Mouse (Mus musculus): ENCODE data around the gene Rad51b. TPM values are rescaled to one million over a fixed set of nuclear protein-coding genes. Genes with fewer than 3 reads are reported as not detected.

The Rad51b gene
- polyA plus RNA-seq, 1 experiment from 2014 or later = 4.7 TPM

DNA sequence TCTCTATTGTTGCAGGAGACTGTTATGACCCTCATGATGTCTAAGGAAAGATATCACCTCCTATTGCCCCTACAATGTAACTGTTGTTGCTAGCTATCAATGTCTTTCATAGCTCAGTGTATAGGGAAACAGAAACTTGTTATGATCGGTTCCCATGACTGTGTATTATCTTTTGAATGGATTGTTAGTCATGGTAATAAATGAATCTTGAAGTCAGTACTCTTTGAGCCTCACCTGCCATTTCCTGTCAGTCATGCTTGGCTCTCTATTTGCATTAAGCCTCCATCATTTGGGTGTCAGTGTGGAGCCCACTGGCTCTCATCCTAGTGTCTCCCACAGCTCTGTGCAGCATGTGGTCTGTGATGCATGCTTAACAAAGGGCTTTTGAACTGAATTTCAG, 326.2 kb downstream of the Rad51b start:
- no peak overlapping the region for H3K27ac ChIP-seq (ENCODE audit: low read depth, low read length)
- H3K4me3 ChIP-seq (ENCODE audit: low read depth, low read length) = no peak overlapping the region
- no peaks in the 10 kb centered on the region for H3K36me3 ChIP-seq (ENCODE audit: control insufficient read depth, insufficient read depth, low read length)
- DNase-seq (ENCODE audit: low spot score) (no peak), ATAC-seq (ENCODE audit: insufficient read depth, low FRiP score, low TSS enrichment) (no peak)
- no peak overlapping the region for H3K9ac ChIP-seq (ENCODE audit: low read length)
- H3K4me2 ChIP-seq (ENCODE audit: low read depth) = no peak overlapping the region
- 79% methylated on average over 1 of the region's 1 CpGs for WGBS
- no peaks in the 10 kb centered on the region for H3K9me3 ChIP-seq (ENCODE audit: control insufficient read depth, low read length)
- peaks cover 3% of the 10 kb centered on the region; the same call in 1 of the 2 replicates for H3K4me1 ChIP-seq (ENCODE audit: control insufficient read depth, insufficient read depth, low read length)
- H3K27me3 ChIP-seq (ENCODE audit: control insufficient read depth, insufficient read depth, low read length) = no peaks in the 10 kb centered on the region

DNA sequence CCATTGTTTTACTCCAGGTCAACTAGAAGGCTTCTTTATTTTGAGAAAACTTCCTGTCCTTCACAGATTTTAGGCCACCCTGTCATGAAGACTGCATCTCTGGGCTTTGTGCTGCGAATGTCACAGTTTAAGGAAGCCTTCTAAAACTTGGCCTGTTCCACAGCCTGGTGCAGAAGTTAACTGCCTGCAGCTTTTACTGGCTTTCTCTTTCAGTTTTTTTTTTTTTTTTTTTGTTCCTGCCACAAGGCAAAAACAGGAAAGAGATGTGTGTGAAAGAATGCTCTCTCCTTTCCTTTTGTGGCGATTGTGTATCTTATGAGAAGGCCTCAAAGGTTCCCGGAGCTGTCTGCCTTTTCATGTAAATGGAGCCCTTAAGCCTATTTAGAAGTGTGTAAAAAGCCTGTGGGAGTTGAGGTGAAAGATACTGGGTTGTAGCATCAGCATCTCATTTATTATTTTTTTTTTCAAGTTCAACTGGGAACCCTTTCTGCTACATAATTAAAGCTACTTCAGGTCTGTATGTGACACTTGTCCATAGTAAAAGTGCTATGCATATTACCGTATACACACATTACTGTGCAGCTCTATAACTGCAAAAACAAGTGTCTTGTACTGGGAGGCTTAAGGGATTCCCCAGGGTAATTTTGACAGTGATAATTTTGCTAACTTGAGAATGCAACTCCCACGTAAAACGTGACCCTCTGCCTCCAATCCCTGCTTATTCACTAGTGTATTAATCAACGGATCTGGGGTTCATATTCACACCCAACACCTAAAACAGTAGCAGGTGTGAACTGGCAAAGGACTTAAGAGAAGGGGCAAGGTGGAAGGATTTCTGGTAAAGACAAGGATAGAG, 328.8 kb downstream of the Rad51b start:
- Histone ChIP-seq H3K4me2 (ENCODE audit: low read depth) (no peak overlapping the region), H3K9me3 (ENCODE audit: control insufficient read depth, low read length) (no peaks in the 10 kb centered on the region), H3K27me3 (ENCODE audit: control insufficient read depth, insufficient read depth, low read length) (no peaks in the 10 kb centered on the region), H3K9ac (ENCODE audit: low read length) (no peak overlapping the region), H3K4me1 (ENCODE audit: control insufficient read depth, insufficient read depth, low read length) (peaks cover 3% of the 10 kb centered on the region; the same call in 1 of the 2 replicates), H3K36me3 (ENCODE audit: control insufficient read depth, insufficient read depth, low read length) (no peaks in the 10 kb centered on the region), H3K4me3 (ENCODE audit: low read depth, low read length) (no peak overlapping the region), H3K27ac (ENCODE audit: low read depth, low read length) (no peak overlapping the region)
- ATAC-seq (ENCODE audit: insufficient read depth, low FRiP score, low TSS enrichment) (no peak), DNase-seq (ENCODE audit: low spot score) (peak; percentile 25)
- 32% methylated on average over 7 of the region's 7 CpGs for WGBS

DNA sequence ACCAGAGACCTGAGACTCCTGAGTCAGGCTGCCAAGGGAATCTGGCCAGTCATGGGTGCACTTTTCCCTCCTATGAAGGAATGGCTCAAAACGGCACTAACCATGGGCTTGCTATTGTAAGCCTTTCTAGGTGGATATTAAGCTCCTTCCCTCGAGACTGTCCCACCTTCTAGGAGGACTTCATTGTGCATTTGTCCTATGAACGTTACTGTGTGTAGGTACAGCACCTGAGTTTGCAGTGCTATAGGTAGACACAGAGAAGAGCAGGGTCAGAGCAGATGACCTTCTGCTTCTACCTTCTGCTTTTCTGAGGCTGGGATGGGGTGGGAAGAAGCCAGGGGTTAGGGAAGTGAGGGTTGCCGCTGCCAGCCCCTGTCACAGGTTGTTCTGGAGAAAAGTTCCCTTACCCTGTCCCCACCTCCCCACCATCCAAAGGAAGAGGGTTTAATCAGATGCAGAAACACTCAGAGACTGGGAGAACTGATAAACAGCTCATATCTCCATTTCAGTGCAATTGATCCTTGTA, 329.5 kb downstream of the Rad51b start:
- ATAC-seq (ENCODE audit: insufficient read depth, low FRiP score, low TSS enrichment) = no peak
- Histone ChIP-seq H3K4me2 (ENCODE audit: low read depth) (no peak overlapping the region), H3K27me3 (ENCODE audit: control insufficient read depth, insufficient read depth, low read length) (no peaks in the 10 kb centered on the region), H3K36me3 (ENCODE audit: control insufficient read depth, insufficient read depth, low read length) (no peaks in the 10 kb centered on the region), H3K27ac (ENCODE audit: low read depth, low read length) (no peak overlapping the region), H3K4me3 (ENCODE audit: low read depth, low read length) (no peak overlapping the region), H3K9me3 (ENCODE audit: control insufficient read depth, low read length) (no peaks in the 10 kb centered on the region), H3K9ac (ENCODE audit: low read length) (no peak overlapping the region), H3K4me1 (ENCODE audit: control insufficient read depth, insufficient read depth, low read length) (peaks cover 3% of the 10 kb centered on the region; the same call in 1 of the 2 replicates)
- 54% methylated on average over 4 of the region's 4 CpGs for WGBS
- no peak for DNase-seq (ENCODE audit: low spot score)

DNA sequence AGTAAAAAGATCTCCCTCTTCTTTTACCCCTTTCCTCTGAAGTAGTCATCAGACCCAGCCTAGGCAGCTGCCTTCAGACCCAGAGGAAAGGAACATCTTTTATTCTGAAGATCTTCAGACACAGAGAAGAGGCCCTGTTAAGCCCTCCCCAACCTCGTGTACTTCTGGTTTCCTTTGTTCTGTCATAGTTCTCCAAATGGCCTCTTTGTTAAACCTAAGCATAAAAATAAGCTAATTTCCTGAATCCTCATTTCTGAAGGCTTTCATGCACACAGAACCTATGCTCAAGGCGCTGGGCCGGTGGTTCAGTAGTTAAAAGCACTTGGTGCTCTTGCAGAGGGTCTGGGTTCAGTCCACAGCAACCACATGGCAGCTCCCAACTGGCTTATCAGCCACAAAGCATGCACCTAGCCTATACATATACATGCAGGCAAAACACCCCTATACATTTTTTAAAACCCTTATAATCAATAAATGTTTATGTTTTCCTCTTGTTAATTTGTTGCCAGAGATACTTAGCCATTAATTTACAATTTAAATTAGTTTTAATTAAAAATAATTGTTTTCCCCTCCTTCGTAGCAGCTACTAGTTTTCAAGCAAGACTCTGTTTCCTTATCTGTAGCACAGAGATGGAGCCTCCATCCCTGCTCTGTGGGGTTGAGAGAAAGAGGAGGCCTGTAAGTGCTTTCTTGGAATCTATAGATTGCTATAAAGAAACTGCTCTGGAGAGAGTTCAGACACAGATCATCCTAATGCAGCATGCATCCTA, 330.5 kb downstream of the Rad51b start:
- no peak overlapping the region for H3K27ac ChIP-seq (ENCODE audit: low read depth, low read length)
- ATAC-seq (ENCODE audit: insufficient read depth, low FRiP score, low TSS enrichment) (no peak), DNase-seq (ENCODE audit: low spot score) (no peak)
- H3K9ac ChIP-seq (ENCODE audit: low read length) = no peak overlapping the region
- H3K4me1 ChIP-seq (ENCODE audit: control insufficient read depth, insufficient read depth, low read length) = peaks cover 3% of the 10 kb centered on the region; the same call in 1 of the 2 replicates
- H3K27me3 ChIP-seq (ENCODE audit: control insufficient read depth, insufficient read depth, low read length) = no peaks in the 10 kb centered on the region
- H3K4me2 ChIP-seq (ENCODE audit: low read depth) = no peak overlapping the region
- no peaks in the 10 kb centered on the region for H3K36me3 ChIP-seq (ENCODE audit: control insufficient read depth, insufficient read depth, low read length)
- no peaks in the 10 kb centered on the region for H3K9me3 ChIP-seq (ENCODE audit: control insufficient read depth, low read length)
- H3K4me3 ChIP-seq (ENCODE audit: low read depth, low read length) = no peak overlapping the region
- 68% methylated on average over 4 of the region's 4 CpGs for WGBS

DNA sequence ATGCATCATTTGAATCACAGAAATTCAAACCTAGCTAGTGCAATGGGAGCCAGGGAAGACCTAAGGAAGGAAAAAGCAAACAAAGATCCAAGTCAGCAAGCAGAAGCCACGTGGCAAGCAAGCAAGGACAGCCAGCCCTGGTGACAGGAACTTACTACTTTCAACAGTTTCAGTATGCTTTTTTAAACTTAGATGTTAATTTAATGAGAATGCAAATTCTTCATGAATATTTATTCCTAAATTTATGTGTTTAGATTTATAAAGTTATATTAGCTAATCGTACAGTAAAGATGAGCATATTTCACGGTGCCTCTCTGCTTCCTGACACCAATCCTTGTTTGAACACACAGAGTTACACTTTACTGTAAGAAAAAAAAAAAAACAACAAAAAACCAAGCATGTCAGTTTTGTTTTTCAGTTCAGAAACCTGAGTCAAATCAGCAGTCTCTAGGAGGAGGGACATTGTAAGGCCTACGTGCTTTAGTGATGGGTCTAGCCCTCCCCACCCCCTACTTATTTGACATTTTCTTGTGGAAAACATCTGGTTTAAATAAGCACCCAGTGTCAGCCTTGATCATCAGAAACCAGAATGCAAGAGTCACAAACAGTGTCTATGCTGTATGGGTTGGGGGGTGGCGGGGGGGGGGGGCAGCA, 331.2 kb downstream of the Rad51b start:
- Histone ChIP-seq H3K27me3 (ENCODE audit: control insufficient read depth, insufficient read depth, low read length) (no peaks in the 10 kb centered on the region), H3K9ac (ENCODE audit: low read length) (no peak overlapping the region), H3K36me3 (ENCODE audit: control insufficient read depth, insufficient read depth, low read length) (no peaks in the 10 kb centered on the region), H3K27ac (ENCODE audit: low read depth, low read length) (no peak overlapping the region), H3K4me2 (ENCODE audit: low read depth) (no peak overlapping the region), H3K4me1 (ENCODE audit: control insufficient read depth, insufficient read depth, low read length) (peaks cover 3% of the 10 kb centered on the region; the same call in 1 of the 2 replicates), H3K9me3 (ENCODE audit: control insufficient read depth, low read length) (no peaks in the 10 kb centered on the region), H3K4me3 (ENCODE audit: low read depth, low read length) (no peak overlapping the region)
- ATAC-seq (ENCODE audit: insufficient read depth, low FRiP score, low TSS enrichment) = no peak
- 70% methylated on average over 5 of the region's 5 CpGs for WGBS
- no peak for DNase-seq (ENCODE audit: low spot score)

DNA sequence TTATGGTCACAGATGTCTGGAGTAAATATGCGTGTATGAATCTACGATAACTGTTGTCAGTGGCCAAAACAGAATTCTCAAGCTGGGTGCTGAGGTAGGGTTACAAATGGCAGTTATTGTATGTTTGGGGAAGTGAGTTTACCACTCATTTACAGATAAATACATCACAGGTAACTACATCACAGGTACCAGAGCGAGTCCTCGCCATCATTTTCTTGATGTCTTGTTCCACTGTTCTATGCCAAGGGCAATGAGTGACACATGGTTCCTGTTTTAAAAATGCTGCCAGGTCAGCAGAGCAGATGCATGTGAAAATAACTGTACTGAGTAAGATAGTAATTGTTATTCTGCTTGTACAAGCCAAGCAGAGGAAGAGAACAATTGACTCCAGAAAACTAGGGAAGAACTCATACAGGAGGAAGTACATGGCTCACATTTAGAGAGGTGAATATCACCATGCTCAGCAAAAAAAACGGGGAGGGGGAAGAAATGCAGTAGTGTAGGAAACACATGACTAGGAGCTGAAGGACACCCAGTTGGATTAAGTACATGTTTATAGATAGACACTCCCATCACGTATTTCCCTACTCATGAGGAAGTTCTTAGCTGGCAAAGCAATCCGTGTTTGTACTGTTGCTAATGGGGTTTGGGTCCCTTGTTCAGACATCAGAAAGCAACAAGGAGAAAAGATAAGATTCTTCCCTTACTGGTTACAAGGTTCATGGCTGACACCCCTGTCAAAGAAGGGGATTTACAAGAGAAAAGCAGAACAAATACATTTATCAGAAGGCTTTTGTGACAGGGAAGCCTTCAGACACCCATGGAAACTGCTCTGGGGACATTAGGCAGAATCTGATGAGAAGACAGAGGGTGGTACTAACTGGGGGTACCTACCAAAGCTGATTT, 333.1 kb downstream of the Rad51b start:
- DNase-seq (ENCODE audit: low spot score) (no peak), ATAC-seq (ENCODE audit: insufficient read depth, low FRiP score, low TSS enrichment) (no peak)
- 89% methylated on average over 7 of the region's 7 CpGs for WGBS
- Histone ChIP-seq H3K4me2 (ENCODE audit: low read depth) (no peak overlapping the region), H3K9me3 (ENCODE audit: control insufficient read depth, low read length) (no peaks in the 10 kb centered on the region), H3K27ac (ENCODE audit: low read depth, low read length) (no peak overlapping the region), H3K4me1 (ENCODE audit: control insufficient read depth, insufficient read depth, low read length) (peaks cover 3% of the 10 kb centered on the region; the same call in 1 of the 2 replicates), H3K27me3 (ENCODE audit: control insufficient read depth, insufficient read depth, low read length) (no peaks in the 10 kb centered on the region), H3K9ac (ENCODE audit: low read length) (no peak overlapping the region), H3K36me3 (ENCODE audit: control insufficient read depth, insufficient read depth, low read length) (no peaks in the 10 kb centered on the region), H3K4me3 (ENCODE audit: low read depth, low read length) (no peak overlapping the region)

DNA sequence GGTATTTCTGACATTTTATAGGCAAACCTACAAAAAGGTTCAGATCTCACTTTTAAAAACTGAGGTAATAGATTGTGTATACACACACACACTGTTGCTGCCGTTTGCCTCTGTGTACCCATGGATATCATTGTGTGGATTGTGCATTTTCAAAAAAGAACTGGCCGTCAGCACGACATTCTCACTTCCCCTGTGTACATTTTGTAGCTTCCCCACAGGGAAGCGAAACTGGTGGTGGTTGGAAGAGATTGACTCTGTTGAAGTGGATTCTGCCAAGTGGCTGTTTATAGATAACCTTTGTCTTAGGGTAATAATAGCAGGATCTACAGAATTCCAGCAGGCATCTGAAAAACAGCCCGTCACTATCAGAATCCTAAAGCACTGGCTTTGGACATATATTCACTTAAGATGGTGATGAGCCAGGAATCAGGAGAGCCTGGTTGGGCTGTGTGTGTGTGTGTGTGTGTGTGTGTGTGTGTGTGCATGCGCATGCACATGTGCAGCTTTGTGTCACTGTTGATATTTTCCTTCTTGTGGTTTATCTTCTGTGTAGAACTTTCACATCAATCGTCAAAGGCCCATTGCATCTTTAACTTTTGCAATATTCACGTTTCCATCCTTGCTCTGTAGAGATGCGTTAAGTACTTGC, 336.5 kb downstream of the Rad51b start:
- Histone ChIP-seq H3K4me1 (ENCODE audit: control insufficient read depth, insufficient read depth, low read length) (no peaks in the 10 kb centered on the region), H3K9me3 (ENCODE audit: control insufficient read depth, low read length) (no peaks in the 10 kb centered on the region), H3K4me3 (ENCODE audit: low read depth, low read length) (no peak overlapping the region), H3K4me2 (ENCODE audit: low read depth) (no peak overlapping the region), H3K9ac (ENCODE audit: low read length) (no peak overlapping the region), H3K27me3 (ENCODE audit: control insufficient read depth, insufficient read depth, low read length) (no peaks in the 10 kb centered on the region), H3K36me3 (ENCODE audit: control insufficient read depth, insufficient read depth, low read length) (no peaks in the 10 kb centered on the region), H3K27ac (ENCODE audit: low read depth, low read length) (no peak overlapping the region)
- ATAC-seq (ENCODE audit: insufficient read depth, low FRiP score, low TSS enrichment) (no peak), DNase-seq (ENCODE audit: low spot score) (no peak)
- WGBS = 92% methylated on average over 9 of the region's 9 CpGs

All from neural tube, embryonic 11.5 days (tissue).